In genomic region chr7:119516272-119516558, GRCm38 (mm10) we compare ENCODE assay signal across 40 mouse cellular contexts. TPM values are rescaled to one million over a fixed set of nuclear protein-coding genes. Genes with fewer than 3 reads are reported as not detected.
"Had no signal": no experiment of that assay in that cellular context is flagged by ENCODE, and none has a peak within 500 bp of the region (broad histone marks: within the 10 kb centered on the region; RNA-seq: fewer than 3 reads in every experiment).

No protein-coding gene starts in this region.

- H3K4me1 ChIP-seq: hindbrain, embryonic 10.5 days; hindbrain, embryonic 12.5 days; kidney, embryonic 15.5 days; limb, embryonic 10.5 days; limb, embryonic 12.5 days; liver, embryonic 13.5 days; liver, embryonic 15.5 days had no signal

- H3K4me3 ChIP-seq: heart, adult 2 months; hindbrain, embryonic 10.5 days; hindbrain, embryonic 12.5 days; kidney, embryonic 15.5 days; limb, embryonic 10.5 days; limb, embryonic 12.5 days; liver, embryonic 13.5 days; liver, embryonic 15.5 days had no signal

- H3K9ac ChIP-seq: hindbrain, embryonic 12.5 days; hindbrain, embryonic 14.5 days; kidney, embryonic 15.5 days; limb, embryonic 12.5 days; liver, embryonic 13.5 days; liver, embryonic 15.5 days had no signal

- ATAC-seq: inflammation-experienced regulatory T-cells, adult 6 months had no signal

- H3K9me3 ChIP-seq: hindbrain, embryonic 10.5 days; hindbrain, embryonic 12.5 days; kidney, embryonic 15.5 days; limb, embryonic 10.5 days; limb, embryonic 12.5 days; liver, embryonic 13.5 days; liver, embryonic 15.5 days had no signal

- H3K4me2 ChIP-seq: heart, embryonic 11.5 days; hindbrain, embryonic 12.5 days; hindbrain, embryonic 14.5 days; kidney, embryonic 15.5 days; limb, embryonic 12.5 days; liver, embryonic 13.5 days; liver, embryonic 15.5 days had no signal

- H3K27me3 ChIP-seq: hindbrain, embryonic 12.5 days; limb, embryonic 12.5 days; liver, embryonic 13.5 days; liver, embryonic 15.5 days had no signal

- H3K36me3 ChIP-seq: hindbrain, embryonic 10.5 days; hindbrain, embryonic 12.5 days; kidney, embryonic 15.5 days; limb, embryonic 10.5 days; limb, embryonic 12.5 days; liver, embryonic 13.5 days; liver, embryonic 15.5 days had no signal

- DNase-seq: gastrocnemius, postnatal 14 days; gastrocnemius, postnatal 36 days; heart, adult 11 months; heart, adult 2 months; heart, postnatal 10 days; heart, postnatal 4 days; kidney, adult 11 months; kidney, adult 2 months; kidney, adult 9 months; kidney, postnatal 14 days; kidney, postnatal 36 days; layer of hippocampus, adult 9-11 months; layer of hippocampus, postnatal 36 days; liver; liver, embryonic 13.5 days had no signal

- H3K27ac ChIP-seq: heart, adult 2 months; hindbrain, embryonic 10.5 days; hindbrain, embryonic 12.5 days; hindbrain, embryonic 14.5 days; kidney, embryonic 15.5 days; kidney, postnatal 0 days; limb, embryonic 10.5 days; limb, embryonic 12.5 days; liver, embryonic 13.5 days; liver, embryonic 15.5 days had no signal

RNA-seq across cellular contexts. Expression of gene Acsm5, which starts 3.0 kb away (rescaled TPM):
- total RNA-seq: gastrocnemius, postnatal 14 days; heart, postnatal 4 days had no signal
- polyA plus RNA-seq: heart, embryonic 11.5 days; heart, embryonic 14.5 days; heart, embryonic 16.5 days; hindbrain, embryonic 10.5 days; hindbrain, embryonic 12.5 days; hindbrain, embryonic 14.5 days; inflammation-experienced regulatory T-cells, adult 6 months; limb, embryonic 10.5 days; limb, embryonic 12.5 days; limb, embryonic 14.5 days; liver, embryonic 13.5 days had no signal

RNA-seq across cellular contexts. Expression of gene Pdilt, which starts 7.1 kb away (rescaled TPM):
- total RNA-seq: gastrocnemius, adult 18-20 months; gastrocnemius, adult 8-10 months; gastrocnemius, postnatal 14 days; gastrocnemius, postnatal 36 days; heart, adult 2 months; heart, postnatal 10 days; heart, postnatal 25 days; heart, postnatal 4 days; layer of hippocampus, adult 18-20 months; layer of hippocampus, postnatal 14 days; layer of hippocampus, postnatal 36 days; left cerebral cortex, adult 18-20 months; left cerebral cortex, postnatal 14 days; left cerebral cortex, postnatal 36 days had no signal
- polyA plus RNA-seq: heart, embryonic 11.5 days; heart, embryonic 14.5 days; heart, embryonic 16.5 days; hindbrain, embryonic 10.5 days; inflammation-experienced regulatory T-cells, adult 6 months; large intestine, adult 2 months; limb, embryonic 10.5 days; limb, embryonic 12.5 days; limb, embryonic 14.5 days; liver, embryonic 13.5 days; liver, embryonic 15.5 days had no signal

RNA-seq across cellular contexts. Expression of gene Umod, which starts 37.1 kb away (rescaled TPM):
- total RNA-seq: gastrocnemius, adult 18-20 months; gastrocnemius, adult 8-10 months; gastrocnemius, postnatal 14 days; gastrocnemius, postnatal 36 days; heart, adult 2 months; heart, postnatal 10 days; heart, postnatal 25 days; heart, postnatal 4 days; layer of hippocampus, adult 18-20 months; layer of hippocampus, adult 8-10 months; layer of hippocampus, postnatal 14 days; layer of hippocampus, postnatal 36 days; left cerebral cortex, adult 18-20 months; left cerebral cortex, postnatal 14 days; left cerebral cortex, postnatal 36 days had no signal
- polyA plus RNA-seq: heart, embryonic 11.5 days; heart, embryonic 14.5 days; heart, embryonic 16.5 days; hindbrain, embryonic 10.5 days; hindbrain, embryonic 12.5 days; hindbrain, embryonic 14.5 days; hindbrain, embryonic 16.5 days; inflammation-experienced regulatory T-cells, adult 6 months; large intestine, adult 2 months; limb, embryonic 10.5 days; limb, embryonic 12.5 days; limb, embryonic 14.5 days; liver, embryonic 13.5 days; liver, embryonic 15.5 days had no signal

RNA-seq across cellular contexts. Expression of gene Acsm2, which starts 37.9 kb away (rescaled TPM):
- total RNA-seq: gastrocnemius, adult 8-10 months; gastrocnemius, postnatal 14 days; gastrocnemius, postnatal 36 days; heart, adult 2 months; heart, postnatal 10 days; heart, postnatal 25 days; heart, postnatal 4 days; layer of hippocampus, adult 18-20 months; layer of hippocampus, adult 8-10 months; layer of hippocampus, postnatal 14 days; layer of hippocampus, postnatal 36 days; left cerebral cortex, adult 18-20 months; left cerebral cortex, postnatal 14 days; left cerebral cortex, postnatal 36 days had no signal
- polyA plus RNA-seq: heart, adult 2 months; heart, embryonic 11.5 days; heart, embryonic 14.5 days; heart, embryonic 16.5 days; hindbrain, embryonic 10.5 days; hindbrain, embryonic 12.5 days; hindbrain, embryonic 14.5 days; hindbrain, embryonic 16.5 days; inflammation-experienced regulatory T-cells, adult 6 months; large intestine, adult 2 months; limb, embryonic 10.5 days; limb, embryonic 12.5 days; limb, embryonic 14.5 days; liver, embryonic 13.5 days; liver, embryonic 15.5 days had no signal

RNA-seq across cellular contexts. Expression of gene Gp2, which starts 57.1 kb away (rescaled TPM):
- total RNA-seq: gastrocnemius, adult 18-20 months; gastrocnemius, adult 8-10 months; gastrocnemius, postnatal 14 days; gastrocnemius, postnatal 36 days; heart, adult 2 months; heart, postnatal 25 days; heart, postnatal 4 days; layer of hippocampus, adult 18-20 months; layer of hippocampus, postnatal 36 days; left cerebral cortex, adult 18-20 months; left cerebral cortex, postnatal 14 days; left cerebral cortex, postnatal 36 days had no signal
- polyA plus RNA-seq: gonadal fat pad, adult 2 months; heart, embryonic 11.5 days; heart, embryonic 14.5 days; heart, embryonic 16.5 days; hindbrain, embryonic 10.5 days; hindbrain, embryonic 12.5 days; hindbrain, embryonic 14.5 days; hindbrain, embryonic 16.5 days; limb, embryonic 10.5 days; limb, embryonic 12.5 days; limb, embryonic 14.5 days; liver, embryonic 13.5 days; liver, embryonic 15.5 days had no signal
